Mouse (Mus musculus): ENCODE data around the gene Mettl16.
"Not testable (repeated sequence)": the region's sequence is repeated elsewhere in the genome, so short reads cannot be mapped to it uniquely, and the experiment has no call there.

The Mettl16 gene

DNA sequence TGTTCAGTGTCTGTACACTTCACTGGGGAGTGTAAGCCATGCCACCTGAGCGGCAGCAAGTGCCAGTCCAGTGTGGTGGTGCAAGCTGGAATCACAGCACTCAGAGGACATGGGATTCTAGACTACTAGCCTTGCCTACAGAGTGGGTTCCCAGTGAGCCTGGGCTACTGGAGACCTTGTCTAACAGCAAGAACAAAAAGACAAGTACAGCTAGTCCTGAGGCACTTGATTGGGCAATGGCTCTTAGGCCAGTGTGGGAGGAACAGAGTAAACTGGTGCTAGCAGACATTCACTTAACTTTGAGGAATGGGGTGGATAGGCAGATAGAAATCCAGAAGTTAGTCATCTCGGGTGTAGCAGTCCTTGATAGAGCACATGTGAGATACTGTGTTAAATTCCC lies 1.8 kb downstream of the Mettl16 start:
- no peak for DNase-seq (ENCODE audit: low read depth in 2 of 2, low spot score in 2 of 2)

DNA sequence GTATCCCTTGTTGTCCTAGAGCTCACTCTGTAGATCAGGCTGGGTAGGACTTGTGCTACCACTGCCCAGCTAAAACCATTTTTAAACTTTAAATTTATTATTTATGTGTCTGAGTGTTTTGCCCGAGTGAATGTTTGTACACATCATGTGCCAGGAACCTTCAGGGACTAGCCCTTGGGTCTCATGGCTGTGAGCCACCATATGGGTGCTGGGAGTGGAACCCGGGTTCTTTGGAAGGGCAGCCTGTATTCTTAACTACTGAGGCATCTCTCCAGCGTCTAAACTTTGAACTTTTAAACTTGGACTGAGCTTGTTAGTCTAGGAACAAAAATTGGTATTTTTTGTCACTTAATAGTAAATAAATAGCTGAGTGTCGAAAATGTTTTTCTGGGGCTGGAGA lies 22.2 kb downstream of the Mettl16 start:
- DNase-seq (ENCODE audit: low read depth in 2 of 2, low spot score in 2 of 2), result no peak

DNA sequence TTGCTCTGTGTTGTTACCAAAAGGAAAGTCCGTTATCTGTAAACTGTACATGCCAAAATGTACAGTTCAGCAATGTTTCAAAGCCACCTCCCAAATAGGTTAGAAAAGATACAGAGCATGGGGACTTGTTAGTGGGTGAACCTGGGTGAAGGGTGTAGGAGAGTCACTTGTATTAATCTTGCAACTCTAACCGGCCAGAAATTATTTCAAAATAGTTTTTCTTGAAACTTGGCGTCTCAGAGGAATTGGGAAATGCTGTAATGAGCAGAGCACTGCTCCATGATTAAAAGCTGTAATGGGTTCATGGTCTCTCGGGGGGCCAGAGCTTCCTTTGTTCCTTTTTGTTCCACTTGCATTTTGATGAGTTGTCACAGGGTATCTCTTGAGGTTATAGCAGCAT lies 30.0 kb downstream of the Mettl16 start:
- DNase-seq (ENCODE audit: low read depth in 2 of 2, low spot score in 2 of 2), result no peak

DNA sequence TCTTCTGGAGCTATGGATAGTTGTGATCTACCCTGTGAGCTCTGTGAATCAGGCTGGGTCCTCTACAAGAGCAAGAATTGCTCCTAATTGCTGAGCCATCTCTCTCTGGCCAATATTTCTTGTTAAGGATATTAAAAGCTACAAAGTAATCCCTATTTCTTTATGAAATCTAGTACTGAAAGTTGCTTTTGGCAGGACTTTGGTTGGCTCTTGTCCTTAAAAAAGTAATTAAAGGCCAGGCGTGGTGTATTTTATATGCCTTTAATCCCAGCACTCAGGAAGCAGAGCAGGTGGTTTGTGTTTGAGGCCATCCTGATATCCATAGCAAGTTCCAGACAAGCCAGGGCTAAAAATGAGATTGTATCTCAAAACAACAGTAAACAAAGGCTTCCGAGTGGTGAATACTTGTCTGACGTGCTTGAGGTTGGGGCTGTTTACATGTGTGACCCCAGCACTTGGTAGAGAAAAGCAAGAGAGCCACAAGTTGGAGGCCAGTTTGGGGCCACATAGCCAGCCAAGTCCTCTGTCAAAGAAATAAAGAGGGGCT lies 33.5 kb downstream of the Mettl16 start:
- DNase-seq (ENCODE audit: low read depth in 2 of 2, low spot score in 2 of 2), result no peak

DNA sequence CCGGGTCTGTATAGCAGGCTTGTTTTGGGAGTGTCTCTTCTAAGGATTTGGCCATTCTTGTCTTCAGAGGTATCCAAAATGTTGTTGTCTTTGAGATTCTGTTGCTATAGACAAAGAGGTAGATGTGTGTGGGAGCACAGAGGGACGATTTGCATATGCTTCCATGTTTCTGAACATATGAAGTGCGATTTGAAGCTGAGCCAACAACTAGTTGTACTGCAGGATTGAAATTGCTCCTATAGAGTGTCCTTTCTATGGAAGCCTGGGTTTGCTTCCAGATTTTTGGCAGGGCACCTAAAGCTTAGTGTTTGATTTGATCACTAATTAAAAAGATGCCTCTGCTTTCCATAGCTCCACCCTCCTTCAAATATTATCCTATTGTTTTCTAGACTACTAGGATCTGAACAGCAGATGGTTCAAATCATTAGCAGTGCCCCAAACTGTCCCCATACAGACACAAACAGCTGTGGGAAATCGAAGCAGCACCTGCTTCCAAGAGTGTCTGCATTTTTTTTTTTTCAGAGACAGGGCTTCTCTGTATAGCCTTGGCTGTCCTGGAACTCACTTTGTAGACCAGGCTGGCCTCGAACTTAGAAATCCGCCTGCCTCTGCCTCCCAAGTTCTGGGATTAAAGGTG lies 36.7 kb downstream of the Mettl16 start:
- no peak for DNase-seq (ENCODE audit: low read depth in 2 of 2, low spot score in 2 of 2)

DNA sequence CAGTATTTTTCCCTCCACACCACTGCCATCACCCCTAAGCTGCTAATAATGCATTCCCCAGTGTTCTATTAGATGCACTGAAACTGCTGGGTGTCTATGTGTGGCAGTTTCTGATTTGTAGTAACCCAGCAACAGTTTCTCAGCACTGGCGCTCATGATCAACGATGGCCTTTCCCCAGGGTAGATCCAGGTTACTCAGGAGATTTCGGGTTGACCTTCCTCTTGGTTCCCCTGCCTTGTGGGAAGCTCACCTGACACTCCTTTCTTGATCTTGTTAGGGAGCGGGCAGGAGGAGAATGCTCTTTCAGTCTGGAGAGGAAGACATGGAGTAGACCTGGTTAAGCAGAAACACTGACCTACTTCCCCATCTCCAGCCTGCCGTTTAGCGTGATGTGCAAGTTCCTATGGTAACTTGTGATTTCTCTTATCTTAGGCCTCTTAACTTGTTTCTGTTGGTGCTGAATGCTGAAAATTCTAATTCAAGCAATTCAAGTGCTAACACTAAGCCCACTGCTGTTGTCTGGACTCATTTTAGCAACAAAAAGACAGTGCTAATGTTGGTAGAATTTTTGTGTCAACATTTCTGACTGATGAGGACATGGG lies 37.7 kb downstream of the Mettl16 start:
- no peak for DNase-seq (ENCODE audit: low read depth in 2 of 2, low spot score in 2 of 2)

DNA sequence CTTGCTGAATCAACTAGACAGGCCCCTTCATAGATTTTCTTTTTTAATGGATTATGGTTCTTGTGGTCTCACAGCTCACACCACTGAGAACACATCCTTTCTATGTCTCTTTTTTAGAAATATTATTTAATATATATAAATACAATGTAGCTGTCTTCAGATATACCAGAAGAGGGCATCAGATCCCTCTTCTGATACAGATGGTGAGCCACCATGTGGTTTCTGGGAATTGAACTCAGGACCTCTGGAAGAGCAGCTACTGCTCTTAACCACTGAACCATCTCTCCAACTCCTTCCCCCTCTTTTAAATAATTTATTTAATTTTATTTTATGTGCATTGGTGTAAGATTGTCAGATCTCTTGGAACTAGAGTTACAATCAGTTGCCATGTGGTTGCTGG lies 39.5 kb downstream of the Mettl16 start:
- DNase-seq (ENCODE audit: low read depth in 2 of 2, low spot score in 2 of 2), result no peak

DNA sequence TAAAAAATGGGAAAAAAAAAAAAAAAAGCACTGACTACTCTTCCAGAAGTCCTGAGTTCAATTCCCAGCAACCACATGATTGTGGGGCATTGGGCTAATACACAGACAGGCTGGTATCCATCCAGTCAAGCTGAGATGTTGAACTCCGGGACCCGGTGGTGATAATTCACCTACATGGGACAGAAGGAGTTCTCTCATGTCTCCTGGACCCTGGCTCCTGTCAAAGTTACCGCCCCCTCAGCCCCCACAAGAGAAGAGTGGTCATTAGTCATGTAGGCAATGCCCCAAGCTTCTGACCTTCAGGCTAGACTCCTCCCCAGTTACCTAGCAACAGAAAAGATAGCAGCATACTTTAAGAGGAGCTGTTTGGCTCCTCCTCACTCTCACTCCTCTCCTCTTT lies 40.4 kb downstream of the Mettl16 start:
- DNase-seq (ENCODE audit: low read depth in 2 of 2, low spot score in 2 of 2), result not testable (repeated sequence)

DNA sequence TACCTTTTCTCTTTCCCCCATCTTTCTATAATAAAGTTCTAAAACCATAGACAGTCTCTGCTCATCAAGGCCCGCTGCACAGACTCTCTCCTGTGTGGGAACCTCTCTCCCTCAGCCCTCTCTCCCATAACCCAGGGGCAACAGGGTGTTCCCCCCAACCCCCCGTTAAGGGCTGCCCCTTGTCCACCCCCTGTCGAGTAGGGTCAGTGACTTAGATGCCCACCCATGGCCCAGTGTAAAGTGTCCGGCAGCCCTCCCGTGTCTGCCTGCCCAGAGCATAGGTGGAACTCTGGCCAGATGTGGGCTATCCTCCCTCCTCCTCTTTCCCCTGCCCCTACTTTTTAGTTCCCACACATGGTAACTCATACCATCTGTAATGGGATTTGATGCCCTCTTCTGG lies 40.9 kb downstream of the Mettl16 start:
- DNase-seq (ENCODE audit: low read depth in 2 of 2, low spot score in 2 of 2), result no peak

DNA sequence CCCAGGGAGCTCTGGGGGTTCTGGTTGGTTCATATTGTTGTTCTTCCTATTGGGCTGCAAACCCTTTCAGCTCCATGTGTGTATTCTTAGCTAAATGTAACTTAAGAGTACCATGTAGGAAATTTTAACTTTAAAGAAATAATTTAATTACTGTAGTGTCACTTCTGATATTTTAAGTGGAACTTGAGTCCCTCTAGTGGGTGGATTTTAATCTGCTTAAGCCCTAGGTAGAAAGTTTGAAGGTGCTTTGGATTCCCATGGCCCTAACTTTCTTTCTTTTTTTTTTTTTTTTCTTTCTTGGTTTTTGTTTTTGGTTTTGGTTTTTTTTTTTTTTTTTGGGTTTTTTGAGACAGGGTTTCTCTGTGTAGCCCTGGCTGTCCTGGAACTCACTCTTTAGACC lies 45.2 kb downstream of the Mettl16 start:
- DNase-seq (ENCODE audit: low read depth in 2 of 2, low spot score in 2 of 2), result no peak

DNA sequence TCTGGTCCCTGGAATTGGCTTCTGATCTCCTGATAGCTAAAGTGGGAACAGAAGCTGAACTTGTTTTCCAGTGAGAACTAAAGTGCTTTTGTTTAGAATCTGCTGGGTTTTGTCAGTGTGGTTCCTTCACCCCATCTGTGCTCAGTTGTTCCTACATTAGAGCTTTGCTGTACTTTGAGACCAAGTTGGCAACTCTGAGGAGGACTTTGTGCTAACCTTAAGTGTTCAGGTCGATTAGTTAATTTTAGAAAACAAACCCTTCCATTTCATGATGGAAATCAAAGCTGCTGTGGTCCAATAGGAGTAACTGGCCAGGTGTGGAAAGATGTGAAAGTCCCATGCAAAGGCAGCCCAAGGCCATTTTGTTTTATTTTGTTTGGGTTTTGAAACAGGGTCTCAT lies 50.3 kb downstream of the Mettl16 start:
- DNase-seq (ENCODE audit: low read depth in 2 of 2, low spot score in 2 of 2), result no peak

DNA sequence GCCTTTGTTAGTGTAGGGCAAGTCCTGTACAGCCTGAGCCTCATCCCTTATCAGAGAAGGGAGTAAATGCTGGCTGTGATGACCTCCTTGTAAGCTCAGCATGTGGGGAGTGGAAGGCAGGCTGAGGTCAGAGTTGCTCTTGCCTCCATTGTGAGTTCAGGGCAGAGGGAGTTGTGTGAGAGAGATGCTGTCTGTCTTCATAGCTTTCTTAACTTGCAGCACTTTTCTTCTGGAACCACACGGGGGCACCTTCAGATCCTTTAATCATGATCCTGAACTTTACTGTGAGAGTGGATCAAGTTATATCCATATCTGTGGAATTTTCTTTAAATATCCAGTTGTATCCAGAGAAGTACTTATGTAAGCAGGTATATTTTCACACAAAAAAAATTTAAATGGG lies 50.8 kb downstream of the Mettl16 start:
- no peak for DNase-seq (ENCODE audit: low read depth in 2 of 2, low spot score in 2 of 2)

DNA sequence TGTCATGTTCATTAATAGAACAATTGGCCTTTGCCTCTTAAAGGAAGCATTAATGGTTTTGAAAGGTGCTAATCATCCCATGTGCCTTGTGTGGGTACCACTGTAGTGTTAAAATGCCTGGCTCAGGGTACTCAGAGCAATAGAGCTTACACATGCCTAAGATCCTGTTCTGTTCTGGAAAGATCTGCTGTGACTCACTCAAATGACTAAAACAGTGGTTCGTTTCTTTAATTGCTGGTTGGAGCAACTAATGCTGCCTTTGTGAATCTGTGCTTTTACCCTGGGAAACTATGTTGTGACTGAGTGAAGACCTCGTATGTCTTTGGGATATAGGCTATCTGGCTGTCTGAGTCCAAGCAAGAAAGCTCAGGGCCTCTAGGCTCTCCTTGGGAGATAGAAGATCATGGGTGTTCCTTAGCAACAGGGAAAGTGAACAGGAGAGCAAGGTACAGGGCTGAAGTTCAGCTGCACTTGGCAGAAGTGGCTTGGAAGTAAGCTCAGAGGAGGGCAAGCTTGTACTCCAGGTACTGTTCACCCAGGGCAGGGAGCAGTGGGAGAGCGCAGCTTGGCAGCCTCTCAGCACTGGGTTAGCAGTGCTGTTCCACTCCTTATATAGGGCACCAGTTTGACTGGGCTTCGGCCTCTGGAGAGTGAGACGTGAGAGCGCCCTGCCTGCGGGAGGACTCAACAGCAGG lies 52.3 kb downstream of the Mettl16 start:
- DNase-seq (ENCODE audit: low read depth in 2 of 2, low spot score in 2 of 2), result no peak

DNA sequence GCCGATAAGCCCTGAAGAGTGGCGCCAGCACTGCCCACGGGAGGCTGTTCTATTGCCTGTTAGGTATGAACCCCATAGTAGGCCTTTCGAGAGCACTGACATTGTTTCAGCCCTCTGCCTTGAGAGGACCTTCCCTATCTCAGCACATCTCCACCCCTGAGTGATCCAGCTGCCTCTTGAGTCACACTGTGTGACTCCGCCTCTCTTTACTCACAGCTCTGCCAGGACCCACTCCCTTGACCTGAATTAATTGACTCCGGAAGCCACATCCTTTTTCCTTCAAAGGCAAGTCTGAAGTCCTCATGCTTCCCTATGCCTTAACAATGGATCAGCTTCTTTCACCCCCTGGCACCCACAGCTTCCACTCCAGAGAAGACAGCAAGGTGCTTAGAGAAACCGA lies 55.5 kb downstream of the Mettl16 start:
- no peak for DNase-seq (ENCODE audit: low read depth in 2 of 2, low spot score in 2 of 2)

DNA sequence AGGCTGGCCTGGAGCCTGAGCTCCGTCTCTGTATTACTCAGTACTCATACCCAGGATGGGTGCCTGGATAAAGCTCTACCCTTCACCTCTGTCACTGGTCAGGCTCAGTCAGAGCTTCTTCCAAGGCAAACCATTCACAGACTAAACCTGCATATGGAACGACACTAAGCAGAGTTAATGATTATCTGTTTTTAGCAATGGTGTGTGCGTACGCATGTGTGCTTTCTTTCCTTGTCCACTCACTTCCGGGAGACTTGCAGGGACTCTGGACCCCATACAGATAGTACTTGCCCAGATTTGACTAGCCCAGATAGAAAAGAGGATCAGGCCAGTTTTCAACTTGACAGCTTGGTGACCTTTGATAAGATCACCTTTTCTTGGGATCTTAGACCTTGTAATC lies 56.1 kb downstream of the Mettl16 start:
- DNase-seq (ENCODE audit: low read depth in 2 of 2, low spot score in 2 of 2), result no peak

DNA sequence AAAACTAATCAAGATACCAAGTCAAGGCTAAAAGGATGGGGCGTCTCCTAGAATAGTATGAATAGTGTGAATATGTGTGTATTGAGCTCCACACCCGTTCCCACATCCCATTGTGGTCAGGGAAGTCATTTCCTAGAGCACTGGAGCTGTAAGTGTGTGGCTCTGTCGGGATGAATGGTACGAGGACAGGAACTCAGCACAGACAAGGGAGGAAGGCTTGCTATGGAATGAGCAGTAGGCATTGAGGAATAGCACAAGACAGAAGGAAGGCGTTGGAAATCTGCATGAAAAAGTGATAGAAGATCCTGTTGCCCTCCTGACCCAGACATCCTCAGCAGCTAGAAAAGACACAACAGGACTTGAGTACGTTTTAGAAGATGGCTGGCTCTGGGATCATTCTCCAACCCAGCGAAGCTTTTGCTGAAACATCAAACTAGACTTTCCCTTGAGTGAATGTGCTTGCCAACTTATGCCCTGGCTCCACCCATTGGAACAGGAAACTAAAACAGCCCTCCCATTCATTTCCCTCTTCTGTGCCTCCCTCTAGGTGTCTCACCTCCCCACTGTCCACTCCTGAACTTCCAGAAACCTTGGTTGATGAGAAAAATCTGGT lies 57.3 kb downstream of the Mettl16 start:
- no peak for DNase-seq (ENCODE audit: low read depth in 2 of 2, low spot score in 2 of 2)

DNA sequence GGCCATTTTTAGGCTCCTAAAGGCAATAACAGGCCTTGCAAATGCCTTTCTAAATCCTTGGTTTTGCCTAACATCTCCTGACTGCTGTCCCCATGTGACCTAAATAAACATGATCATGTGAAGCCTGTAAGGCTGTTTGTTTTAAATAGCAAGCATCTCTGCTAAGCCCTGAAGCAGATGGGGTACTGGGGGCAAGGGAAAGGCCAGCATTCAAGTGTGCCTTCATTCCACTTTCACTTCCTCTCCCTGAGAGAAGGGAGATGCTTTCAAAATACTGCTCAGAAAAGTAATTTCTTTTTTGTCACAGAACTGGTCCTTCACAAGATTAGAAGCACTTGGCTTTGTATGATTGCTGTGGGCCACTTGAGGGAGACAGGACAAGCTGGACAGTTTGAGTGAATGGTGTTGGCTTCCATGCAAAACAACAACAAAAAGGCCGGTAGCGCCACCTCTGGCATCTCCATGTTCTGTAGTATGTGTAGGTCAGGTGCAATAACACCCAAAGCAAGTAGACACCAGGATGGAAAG lies 57.8 kb downstream of the Mettl16 start:
- no peak for DNase-seq (ENCODE audit: low read depth in 2 of 2, low spot score in 2 of 2)

DNA sequence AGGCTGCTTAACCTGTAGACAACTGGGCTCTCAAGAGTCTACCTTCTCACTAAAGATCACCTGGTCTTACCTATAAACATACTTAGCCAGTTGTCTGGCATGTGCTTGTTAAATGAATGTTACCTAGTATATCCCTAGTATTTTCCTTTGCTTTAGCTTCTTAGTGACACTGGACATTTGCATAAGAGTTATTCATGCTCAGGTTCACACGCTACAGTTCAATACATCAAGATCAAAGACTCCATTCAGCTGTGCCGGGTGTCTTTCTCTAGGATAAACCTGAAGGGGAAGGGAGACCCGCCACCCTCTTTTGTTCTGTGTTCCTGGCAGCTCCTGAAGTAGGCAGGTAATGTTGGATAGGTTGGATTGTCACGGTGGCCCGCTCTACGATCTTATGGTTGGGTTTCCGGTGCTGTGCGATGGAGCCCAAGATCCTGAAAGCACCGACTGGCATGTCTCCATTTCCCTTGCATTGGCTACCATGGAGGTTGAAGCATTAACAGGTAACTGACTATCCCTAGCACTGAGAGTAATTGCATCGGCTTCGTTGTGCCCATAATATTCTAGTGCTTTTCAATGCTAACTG lies 58.4 kb downstream of the Mettl16 start:
- no peak for DNase-seq (ENCODE audit: low read depth in 2 of 2, low spot score in 2 of 2)

DNA sequence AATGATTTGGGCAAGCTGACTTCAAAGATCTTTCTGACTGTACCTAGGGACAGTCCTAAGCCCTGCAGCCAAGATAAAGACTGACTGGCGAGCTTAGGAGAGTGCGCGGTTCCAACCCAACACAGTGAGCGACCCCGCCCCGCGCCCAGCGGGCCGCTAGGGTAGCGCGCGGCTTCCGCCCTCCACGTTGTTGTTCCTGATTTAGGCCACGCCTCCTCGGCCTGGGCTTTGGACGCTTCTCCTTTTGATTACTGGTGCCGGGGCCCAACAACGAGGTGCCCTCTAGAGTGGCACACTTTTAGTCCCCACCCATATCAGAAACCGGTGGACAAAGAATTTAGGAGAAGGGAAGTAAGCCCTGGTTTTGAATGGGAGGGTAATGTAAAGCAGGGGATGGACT lies 59.2 kb downstream of the Mettl16 start:
- peak; percentile 77 to 85 for DNase-seq (ENCODE audit: low read depth in 2 of 2, low spot score in 2 of 2)

DNA sequence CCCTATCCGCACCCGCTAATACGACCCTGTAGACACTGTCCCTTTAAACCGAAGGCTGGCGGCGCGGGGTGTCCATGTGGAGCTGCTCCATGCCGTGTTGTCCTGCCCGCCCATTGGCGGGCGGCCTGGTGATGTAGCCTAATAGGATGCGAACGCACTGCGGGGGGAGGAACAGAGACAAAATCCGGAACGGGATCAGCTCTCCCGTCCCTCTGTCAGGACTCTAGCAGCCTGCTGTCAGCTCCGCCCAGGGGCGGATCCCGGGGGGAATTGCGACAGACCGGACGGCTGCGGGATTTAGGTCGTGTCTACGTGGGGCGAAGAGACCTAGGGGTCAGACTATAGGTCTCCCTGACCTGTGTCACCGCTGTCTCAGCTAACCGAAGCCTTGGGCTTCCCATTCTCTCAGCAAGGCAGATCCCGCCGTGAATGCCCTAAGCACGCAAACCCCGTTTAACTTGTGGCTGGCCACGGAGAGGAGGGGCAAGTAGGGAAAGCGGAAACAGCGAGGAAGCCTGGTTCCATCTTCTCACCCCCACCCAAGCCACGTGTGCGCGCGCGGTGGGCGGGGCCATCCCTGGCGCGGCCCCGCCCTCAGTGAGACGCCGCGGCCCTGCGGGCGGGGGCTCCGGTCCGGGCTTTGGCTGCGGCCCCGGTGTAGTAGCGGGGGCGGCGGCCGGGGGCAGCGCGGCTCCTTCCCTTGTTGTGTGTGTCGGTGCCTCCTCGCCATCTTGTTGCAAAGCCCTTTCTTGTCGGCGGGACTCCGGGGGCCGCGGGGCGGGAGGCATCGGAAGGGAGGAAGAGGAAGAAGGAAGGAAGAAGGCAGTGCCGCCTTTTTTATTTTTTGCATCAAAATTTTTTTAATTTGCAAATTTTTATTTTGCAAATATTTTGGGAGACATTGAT lies 59.9 kb downstream of the Mettl16 start, which contains the start of gene Mnt:
Gene Mnt (plus strand): TSS at position 665 of the 906 bp plus-strand sequence.
- peak; percentile 92 to 94 for DNase-seq (ENCODE audit: low read depth in 2 of 2, low spot score in 2 of 2)
